Mouse (Mus musculus) natural killer cell, adult 2 months (primary cell): ENCODE measurements around the gene Scn1b.

ENCODE experiments used
- DNase-seq, 2 experiments: peaks; one replicate each; pipeline ENCODE4 v3.0.0; 2022; ENCODE audit warnings: low spot score in 2 of 2

The Scn1b gene

DNA sequence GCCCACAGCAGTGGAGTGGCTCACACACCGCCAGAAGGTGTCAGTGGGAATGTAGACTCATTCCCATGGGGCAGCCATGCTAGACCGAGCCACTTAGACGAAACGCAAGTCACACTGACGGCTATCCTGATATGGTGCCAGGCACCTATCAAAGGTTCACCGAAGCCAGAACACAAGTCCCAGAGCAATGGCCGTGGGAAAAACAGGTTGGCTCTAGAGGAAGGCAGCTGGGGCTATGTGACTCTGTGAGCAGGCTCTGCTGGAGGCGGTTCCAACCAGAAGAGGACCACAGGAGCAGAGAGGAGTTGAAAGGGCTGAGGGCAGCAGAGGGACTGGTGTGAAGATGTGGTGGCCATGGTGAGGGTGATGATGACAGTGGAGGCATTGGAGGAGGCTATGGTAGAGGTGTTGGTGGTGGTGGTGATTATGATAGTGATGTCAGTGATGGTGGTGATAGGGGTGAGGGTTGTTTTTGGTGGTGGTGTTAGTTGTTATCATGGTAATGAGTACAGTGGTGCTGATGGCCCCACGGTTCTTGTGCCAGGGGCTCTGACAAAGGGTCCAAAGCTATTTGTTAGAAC, 40.5 kb downstream of the Scn1b start:
- DNase-seq = peak; percentile 67 to 86

DNA sequence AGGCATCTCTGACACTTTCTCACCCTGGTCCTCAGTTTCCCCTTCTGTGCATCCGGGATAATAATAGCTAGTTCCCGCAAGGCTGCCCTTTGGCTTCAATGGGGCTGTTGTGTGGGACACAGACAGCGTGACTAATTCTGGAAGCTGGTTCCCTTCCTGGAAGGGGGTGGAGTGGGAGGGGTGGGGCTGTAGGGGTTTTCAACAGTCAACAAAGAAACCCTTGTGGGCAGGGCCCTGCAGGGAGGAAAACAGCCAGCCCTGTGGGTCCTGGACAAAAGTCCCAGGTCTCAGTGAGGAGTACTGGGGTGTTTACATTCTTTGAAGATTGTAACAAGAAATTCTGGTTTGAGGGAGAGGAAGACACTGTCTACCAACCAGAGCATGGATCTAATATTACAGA, 41.6 kb downstream of the Scn1b start:
- DNase-seq = no peak

DNA sequence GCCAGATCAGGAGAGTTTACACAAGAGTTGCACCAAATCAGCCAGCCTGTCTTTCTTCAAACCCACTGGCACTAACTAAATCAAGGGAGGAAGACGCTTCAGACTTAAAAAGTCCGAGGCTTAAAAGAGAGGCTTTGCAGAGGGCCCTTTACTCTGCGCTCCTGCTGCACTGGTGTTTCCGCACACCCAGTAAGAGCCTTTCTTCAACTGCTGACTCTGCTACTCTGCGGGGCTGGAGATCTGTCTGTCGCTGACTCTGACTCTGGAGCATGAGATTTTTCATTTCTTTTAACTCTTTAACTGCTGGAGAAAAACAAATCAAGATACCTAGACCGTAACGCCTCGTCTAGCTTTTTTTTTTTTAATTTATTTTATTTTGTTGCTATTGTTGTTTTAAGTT, 42.7 kb downstream of the Scn1b start:
- no peak for DNase-seq

DNA sequence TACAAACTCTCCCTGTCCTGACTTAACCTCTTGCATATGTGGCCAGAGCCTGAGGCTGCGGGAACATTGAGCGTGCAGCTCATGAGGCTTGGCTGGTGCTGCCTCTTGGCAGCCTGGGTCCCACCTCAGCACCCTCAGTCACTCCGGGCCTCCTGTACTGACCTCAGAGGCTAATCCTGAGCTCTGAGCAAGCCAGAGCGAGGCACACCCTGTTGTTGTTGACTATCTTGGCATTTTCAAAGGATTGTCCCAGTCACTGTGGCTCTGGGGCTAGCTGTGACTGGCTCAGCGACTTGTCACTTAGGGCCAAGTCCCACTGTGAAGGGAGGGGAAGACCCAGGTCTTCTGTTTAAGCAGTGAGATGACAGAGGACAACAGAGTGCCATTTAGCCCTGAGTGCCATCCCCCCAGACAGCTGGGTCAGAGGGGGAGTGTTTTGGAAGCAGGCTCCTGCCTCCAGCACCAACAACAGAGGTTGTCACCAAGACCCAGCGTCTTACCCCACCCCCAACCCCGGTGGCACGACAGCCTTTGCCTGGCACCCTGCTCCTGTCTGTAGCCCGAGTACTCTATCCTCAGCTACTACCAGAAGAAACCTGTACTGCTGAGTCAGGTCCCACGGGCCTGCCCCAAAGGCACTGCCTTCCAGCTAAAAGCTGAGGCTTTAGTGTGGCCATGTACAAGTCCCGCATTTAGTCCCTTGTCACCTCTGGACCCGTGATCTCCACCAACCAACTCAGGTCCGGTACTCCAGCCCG, 43.8 kb downstream of the Scn1b start:
- no peak for DNase-seq

DNA sequence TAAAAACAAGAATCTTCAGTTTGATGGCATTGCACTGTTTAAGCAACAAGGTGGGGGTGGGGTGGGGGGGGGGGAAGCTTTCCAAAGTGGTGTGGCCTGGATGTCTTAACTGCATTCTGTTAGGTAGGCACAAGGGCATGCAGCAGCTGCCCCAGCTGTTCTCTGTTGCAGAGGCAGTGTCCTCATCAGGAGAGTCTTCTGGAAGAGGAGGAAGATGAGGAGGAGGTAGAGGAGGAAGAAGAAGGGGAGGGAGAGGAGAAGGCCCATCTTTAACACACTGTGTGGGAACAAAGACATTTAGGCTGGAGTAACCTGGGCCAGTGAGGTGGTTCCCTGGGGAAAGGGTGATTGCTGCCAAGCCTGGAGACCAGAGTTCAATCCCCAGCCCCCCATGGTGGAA, 44.7 kb downstream of the Scn1b start:
- DNase-seq = no peak

DNA sequence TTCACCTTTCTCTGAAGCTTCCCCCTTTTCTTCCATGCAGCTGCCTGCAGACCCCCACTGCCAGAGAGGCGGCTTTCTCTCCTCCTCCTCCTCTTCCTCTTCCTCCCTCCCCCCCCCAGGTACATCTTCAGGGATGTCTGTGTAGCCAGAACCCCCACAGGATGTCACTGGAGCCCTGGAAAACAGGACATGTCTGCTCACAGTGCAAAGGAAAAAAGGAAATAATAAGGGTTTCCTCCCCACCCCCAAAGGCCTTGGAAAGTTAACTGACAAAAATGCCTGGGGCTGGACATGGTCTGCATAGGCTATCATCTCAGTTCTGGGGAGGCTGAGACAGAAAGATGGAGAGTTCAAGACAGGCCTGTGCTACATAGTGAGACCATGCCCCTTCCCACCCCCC, 45.7 kb downstream of the Scn1b start:
- DNase-seq = no peak

DNA sequence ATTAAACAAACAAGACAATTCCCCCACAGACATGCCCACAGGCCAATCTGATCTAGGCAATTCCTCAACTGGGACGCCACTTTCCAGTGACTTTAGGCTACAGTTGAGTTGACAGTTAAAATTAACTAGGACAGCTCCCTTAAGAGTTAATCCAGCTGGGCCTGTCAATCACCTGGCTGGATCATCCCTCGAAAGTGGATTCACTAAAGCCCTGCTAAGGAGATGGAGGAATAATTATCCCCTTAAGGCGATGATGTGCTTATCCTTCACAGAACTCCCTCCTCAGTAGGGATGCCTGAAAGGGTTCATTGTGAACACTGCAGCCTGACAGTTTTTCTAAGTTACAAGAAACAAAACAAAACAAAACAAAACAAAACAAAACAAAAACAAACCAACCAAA, 46.2 kb downstream of the Scn1b start:
- DNase-seq = no peak

DNA sequence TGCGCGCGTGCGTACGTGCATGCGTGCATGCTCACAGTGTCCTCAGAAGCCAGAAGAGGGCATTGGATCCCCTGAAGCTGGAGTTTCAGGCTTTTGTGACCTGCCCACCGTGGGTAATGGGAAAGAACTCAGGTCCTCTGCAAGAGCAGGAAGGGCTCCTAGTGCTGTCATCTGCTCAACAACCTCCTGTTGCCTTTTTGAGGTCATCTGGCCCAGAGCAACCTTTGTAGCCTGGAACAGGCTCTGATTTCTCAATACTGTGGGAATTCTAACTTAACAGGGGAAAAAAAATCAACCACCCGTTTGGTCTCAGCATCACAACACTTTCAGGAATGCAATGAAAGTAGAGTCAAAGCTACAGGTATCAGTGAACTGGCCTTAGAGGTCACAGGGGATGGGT, 47.1 kb downstream of the Scn1b start:
- no peak for DNase-seq

DNA sequence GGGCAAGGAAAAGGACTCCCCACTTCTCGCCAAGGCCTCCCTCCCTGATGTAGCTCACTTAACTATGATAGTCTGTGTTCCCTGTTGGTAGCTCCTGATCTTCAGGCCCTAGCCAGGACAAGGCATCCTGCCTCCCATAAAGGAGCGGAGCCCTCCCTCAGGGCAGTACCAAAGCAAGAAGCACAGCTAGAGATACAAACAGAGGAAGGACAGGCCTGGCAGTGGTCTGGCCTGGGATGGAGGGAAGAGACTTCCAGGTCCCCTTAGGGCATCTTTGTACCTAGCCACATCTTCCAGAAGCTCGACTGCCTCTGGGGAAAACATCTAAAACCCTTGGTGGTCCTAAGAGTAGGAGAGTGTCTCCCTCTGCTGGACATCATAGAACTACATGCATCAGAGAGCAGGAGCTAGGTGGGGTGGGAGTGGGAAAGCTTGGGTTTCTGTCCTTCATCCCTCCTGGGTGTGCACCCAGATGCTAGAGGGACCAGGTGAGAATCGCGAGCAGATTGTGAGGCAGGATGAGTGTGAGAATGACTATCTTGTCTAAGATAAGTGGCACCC, 48.8 kb downstream of the Scn1b start:
- DNase-seq = peak; percentile 32 to 36

DNA sequence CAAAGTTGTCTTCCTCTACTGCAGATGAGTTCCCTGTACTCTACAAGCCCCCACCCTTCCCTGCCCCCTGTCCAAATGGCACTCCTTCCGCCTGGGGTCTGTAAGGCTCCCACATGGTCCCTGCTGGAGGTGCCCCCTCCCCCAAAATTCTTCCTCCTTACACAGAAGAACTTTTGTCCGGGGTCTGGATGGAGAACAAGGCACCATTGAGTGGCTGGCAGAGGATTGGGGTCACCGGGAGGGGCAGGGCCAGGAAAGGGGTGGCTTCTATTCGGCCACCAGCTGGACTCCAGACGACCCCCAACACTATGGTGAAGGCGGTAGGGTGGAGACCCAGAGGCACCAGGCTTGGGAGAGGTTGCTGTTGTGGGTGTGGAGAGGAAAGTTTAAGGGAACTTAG, 49.3 kb downstream of the Scn1b start:
- DNase-seq = no peak

DNA sequence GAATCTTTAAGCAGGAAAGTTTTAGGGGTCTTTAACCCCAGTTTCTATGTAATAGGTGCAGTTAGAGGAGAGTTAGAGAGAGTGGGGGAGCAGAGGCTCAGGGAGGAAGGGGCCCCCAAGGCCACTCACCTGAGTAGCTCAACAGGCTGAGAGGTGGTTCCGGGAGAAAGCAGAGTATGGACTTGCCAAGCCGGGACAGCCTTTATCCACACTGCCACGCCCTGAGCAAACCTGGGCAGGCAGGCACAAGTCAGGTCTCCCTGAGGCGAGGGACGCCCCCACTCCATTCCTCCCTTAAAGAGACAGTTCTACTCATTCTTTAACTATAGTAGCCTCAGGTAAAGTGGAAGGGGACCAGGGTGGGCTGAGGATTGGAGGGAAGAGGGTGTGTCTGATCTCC, 50.3 kb downstream of the Scn1b start, which contains the start of gene Fxyd3:
TSS of gene Fxyd3 (minus strand) at position 213 of the 400 bp plus-strand sequence.
- DNase-seq = no peak

DNA sequence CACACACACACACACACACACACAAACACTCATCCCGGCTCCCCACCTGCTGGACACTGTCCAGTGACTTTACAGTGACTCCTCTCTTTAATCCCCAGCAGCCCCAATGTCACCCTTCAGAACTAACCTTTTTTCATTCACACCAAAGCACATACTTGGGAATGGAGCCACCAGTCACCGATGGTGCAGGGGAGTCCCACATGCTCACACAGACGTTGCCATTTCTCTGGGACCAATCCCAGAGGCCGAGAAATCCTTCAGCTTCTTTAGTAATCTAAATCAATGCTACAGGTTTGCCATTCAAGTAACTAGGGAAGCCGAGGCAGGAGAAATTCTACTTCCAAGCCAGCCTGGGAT, 52.1 kb downstream of the Scn1b start:
- DNase-seq = no peak

DNA sequence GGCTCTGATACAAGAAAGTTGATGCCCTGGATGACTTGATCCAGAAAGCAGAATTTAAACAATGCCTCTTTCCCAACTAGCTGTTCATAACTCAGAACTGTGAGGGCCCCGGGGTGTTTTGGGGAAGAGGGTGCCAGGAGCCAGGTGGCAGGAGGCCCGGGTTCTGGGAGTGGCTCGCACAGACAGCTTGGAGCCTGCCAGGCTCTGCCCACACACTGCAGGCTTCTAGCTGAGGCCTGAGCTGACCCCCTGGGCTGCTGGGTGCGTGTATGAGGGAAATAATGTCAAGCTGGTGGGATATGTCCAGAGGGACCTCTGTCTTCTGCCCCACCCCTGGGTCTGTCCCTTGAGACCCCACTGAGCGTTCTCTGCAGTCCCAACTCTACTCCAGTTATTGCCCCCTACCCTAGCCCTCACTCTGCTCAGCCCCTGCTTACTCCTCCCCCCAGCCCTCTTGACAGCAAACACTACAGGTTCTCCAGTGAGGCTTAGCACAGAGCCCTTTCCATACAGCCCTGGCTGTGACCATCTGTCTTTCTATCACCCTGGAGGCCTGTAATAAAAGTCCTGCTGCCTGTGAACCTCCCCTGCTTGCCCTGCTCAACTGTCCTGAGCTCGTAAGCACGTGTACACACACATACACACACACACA, 52.6 kb downstream of the Scn1b start:
- no peak for DNase-seq

DNA sequence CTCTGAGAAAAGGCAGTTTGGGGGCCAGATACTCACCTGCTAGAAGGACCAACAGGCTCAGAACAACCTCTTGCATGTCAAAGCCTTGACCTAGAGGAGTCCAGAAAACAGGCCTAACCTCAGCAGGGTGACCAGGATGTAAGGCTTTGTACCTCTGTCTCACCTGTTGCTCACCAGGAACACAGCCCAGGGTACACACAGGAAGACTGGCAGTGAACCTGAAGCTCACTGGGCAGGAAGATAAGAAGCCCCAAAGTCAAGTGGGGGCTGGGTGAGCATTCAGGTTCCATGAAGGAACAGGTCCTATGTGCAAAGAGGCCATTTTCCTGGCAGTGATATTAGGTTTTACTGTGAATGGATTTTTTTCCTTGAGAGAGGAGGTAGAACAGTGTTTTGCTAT, 53.3 kb downstream of the Scn1b start:
- DNase-seq = no peak

DNA sequence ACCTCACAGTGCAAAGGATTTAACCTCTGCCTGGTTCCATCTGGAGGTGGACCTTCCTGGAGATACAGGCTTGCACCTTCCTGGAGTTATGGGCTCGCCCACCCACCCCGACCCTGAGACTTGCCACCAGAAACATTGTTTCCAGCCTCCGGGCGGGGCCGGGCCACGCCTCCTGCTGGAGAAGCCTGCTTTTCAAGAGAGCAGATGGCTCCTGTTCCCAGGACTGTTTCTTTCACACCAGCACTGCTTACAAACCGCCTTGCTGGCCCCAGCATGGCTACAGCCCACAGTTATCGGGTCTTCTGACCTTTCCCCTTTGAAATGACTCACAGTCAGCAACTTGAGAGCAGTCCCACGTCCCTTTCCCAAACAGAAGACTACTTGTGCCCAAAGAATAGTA, 54.5 kb downstream of the Scn1b start:
- DNase-seq = no peak

DNA sequence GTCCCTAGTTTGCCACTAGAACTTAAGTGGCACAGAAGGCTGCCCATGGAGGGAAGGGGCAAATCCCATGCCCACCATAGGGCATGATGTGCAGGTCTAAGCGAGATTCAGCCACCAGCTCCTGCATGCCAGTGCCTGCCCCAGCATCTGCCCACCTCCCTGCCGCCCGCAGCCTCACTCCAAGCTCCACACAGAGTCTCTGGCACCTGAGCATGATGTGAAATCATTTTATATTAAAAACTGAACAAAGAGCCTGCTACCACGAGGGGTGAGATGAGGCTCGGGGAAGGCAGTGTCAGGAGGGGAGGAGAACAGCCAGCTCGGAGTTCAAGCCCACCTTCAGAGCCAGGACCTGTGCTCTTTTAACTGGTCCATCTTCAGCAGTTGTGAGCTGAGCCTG, 56.5 kb downstream of the Scn1b start:
- no peak for DNase-seq

DNA sequence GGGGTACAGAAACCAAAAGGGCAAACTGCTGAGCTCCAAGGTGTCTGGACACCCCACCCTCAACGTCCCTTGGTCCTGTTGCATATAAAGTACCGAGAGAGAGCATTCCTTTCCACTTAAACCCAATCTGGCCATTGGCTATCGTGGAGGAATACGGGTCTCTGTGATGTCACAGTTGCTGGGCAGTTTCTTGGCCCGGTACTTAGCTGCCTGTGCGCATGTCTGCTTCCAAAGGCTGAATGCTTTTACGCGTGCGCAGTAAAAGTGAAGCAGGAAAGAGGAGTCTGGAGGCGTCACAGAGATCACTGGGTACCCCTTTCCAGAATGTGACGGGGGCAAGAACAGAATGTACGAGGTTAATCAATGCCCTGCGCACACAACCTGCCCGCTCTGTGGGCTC, 57.3 kb downstream of the Scn1b start:
- DNase-seq = no peak

DNA sequence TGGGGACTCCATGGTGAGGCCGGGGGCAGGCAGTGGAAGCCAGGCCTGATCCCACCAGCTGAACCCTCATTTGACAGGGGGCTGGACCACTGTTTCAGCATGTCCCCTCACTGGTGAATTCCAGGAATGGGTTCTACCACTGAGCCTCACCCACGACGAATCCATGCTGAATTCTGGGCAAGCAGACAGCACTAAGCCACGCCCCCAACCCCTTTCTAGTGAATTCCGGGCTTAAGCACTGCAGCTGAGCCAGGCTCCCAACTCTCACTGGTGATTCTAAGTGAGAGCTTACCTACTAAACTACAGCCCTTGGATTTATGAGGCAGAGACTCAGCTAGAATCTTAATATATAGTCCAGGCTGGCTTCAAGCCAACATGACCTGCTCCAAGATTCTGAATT, 59.0 kb downstream of the Scn1b start:
- DNase-seq = no peak
